Mouse (Mus musculus) embryo, embryonic 9.5 days (tissue): ENCODE data around the gene Fhad1.

Source experiments
- DNase-seq: peaks from one replicate; pipeline ENCODE4 v3.0.0-alpha.2; 2017; ENCODE audit errors: extremely low spot score

The Fhad1 gene

DNA sequence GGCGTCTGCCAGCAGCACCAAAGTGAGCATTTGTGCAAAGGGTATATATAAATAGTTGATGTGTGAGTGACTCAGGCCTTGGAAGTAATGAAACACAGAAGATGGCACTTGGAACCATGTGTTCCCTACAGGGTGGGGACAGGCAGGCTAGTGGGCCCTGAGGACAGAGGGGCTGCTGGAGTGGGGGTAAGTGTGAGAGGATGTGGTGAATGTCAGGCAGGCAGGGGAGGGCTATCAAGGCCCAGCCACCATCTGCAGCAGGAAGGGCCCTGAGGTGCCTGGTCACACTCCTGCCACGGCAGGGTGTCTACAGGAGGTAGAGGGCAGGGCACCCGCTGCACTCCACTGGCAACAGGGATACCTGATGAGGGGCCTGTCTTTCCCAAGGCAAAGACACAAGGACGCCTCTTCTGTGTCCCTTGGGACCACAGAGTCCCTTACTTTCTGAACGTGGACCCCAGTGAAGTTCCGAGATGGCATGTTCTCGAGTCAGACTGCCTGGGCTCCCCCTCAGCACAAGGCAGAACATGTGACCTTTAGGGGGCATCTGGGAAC, 151.1 kb downstream of the Fhad1 start:
- DNase-seq, result no peak

DNA sequence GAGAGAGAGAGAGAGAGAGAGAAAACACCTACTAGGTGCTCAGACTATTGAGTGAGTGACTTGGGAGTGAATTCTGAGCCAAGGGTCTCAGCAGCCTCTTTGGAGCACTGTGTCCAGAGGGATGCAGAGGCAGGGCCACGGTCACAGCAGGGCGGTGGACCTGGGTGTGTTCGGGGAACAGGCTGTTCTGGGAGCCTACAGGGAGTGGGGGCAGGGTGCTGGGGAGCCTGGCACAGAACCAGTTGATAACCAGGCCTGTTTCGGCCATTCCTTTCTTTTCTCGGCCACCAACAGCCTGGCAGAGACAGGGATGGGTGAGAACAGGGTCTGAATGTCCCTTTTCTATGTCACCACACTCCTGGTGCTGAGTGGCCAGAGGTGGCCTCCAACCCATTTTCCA, 152.0 kb downstream of the Fhad1 start:
- no peak for DNase-seq

DNA sequence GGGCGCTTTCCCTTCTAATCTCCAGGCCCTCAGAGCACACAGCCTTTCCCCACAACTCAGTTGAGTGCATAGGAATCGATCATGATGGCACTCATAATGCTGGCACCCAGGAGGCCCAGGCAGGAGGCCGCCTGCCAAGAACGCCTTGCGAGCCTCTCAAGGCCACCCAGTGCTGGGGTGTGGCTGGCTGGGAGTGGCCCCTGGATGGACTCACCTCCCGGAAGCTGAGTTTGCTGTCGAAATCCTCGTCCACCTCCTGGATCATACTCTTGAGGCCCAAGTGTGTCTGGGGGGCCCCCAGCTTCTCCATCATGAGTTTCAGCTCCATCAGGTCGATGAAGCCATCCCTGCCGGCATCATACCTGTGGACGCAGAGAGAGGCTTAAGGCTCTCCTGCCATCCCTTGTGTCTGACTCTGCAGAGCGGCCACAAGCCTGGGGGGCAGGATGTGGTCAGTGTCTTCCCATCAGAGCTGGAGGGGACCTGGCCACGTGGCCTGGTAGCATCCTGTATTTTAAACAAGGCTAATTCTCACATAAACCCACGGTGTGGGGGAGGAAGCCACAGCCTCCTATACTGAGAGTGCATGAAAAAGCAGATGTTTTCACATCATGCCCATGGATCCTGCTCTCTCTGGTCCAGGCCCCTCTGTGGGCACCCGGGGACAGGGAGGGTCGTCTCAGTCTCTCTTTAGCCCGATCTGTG, 153.1 kb downstream of the Fhad1 start:
- no peak for DNase-seq

- no peak for DNase-seq
Measured at GRCm38 (mm10) chr4:141860246-141860841, 154.5 kb downstream of the Fhad1 start.

- no peak for DNase-seq
Measured at GRCm38 (mm10) chr4:141859351-141859750, 155.5 kb downstream of the Fhad1 start.

DNA sequence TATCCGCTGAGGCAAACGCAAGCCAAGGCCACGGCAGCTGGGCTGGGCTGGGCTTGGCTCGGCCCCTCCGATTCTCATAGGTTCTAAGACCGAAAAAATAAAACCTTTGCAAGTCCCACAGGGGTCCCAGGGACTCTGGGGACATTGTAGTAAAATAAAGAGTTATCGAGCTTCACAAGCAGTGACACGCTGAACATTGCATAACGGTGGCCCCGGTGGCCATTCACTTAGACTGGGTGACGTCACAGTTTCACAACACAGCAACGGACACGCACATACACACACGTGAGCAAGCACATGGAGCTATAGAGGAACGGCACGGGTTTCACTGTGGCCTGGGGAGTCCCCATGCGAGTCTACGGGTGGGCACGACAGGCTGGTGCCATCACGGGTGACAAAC, 156.4 kb downstream of the Fhad1 start:
- no peak for DNase-seq

- peak; percentile 82 for DNase-seq
Measured at GRCm38 (mm10) chr4:141857422-141857930, 157.4 kb downstream of the Fhad1 start.

- DNase-seq, result peak; percentile 22
Measured at GRCm38 (mm10) chr4:141853437-141853836, 161.4 kb downstream of the Fhad1 start.

GRCm38 (mm10) chr4:141845999-141846398, 168.9 kb downstream of the Fhad1 start, which contains the start of gene Ctrc:
Gene Ctrc (minus strand): TSS chr4:141846359.
- DNase-seq, result no peak
